Mouse (Mus musculus) embryonic facial prominence, embryonic 11.5 days (tissue): ENCODE results near the gene Nav3. TPM values are rescaled to one million over a fixed set of nuclear protein-coding genes. Genes with fewer than 3 reads are reported as not detected.

ENCODE experiments used
- ATAC-seq: fragments of 200-750 bp; cut with Nextera tagmentation; replicated peaks from 2 replicates; pipeline ENCODE4 v1.8.0; 2017; ENCODE audit warnings: low read depth; ENCODE audit not compliant: insufficient number of reproducible peaks, low FRiP score, low TSS enrichment
- DNase-seq: peaks from one replicate; pipeline ENCODE4 v3.0.0-alpha.2; 2015; ENCODE audit warnings: low spot score
- H3K27ac ChIP-seq: fragments of 300-500 bp; sonication (generic); replicated peaks from 2 replicates; pipeline ENCODE4 v1.5.1; 2014; ENCODE audit warnings: mild to moderate bottlenecking, low read depth, low read length, control low read depth
- H3K27me3 ChIP-seq: fragments of 300-500 bp; sonication (generic); 2 replicates; pipeline ENCODE4 v1.6.1; 2014; ENCODE audit warnings: mild to moderate bottlenecking, low read length, moderate library complexity, mixed read lengths; ENCODE audit not compliant: control insufficient read depth, insufficient read depth
- H3K36me3 ChIP-seq: fragments of 300-500 bp; sonication (generic); replicated peaks from 2 replicates; pipeline ENCODE4 v1.6.1; 2014; ENCODE audit warnings: low read depth, mild to moderate bottlenecking, low read length, moderate library complexity, mixed read lengths; ENCODE audit not compliant: control insufficient read depth, insufficient read depth
- H3K4me1 ChIP-seq: fragments of 300-500 bp; sonication (generic); 2 replicates; pipeline ENCODE4 v1.6.1; 2014; ENCODE audit warnings: low read length, mixed read lengths; ENCODE audit not compliant: control insufficient read depth, insufficient read depth
- H3K4me2 ChIP-seq: fragments of 300-500 bp; sonication (generic); 2 replicates; pipeline ENCODE4 v1.6.1; 2014; ENCODE audit warnings: low read depth, mild to moderate bottlenecking, control low read depth, low read length, moderate library complexity
- H3K4me3 ChIP-seq: fragments of 300-500 bp; sonication (generic); 2 replicates; pipeline ENCODE4 v1.5.1; 2014; ENCODE audit warnings: low read depth, low read length, control low read depth
- H3K9ac ChIP-seq: fragments of 300-500 bp; sonication (generic); replicated peaks from 2 replicates; pipeline ENCODE4 v1.6.1; 2014; ENCODE audit warnings: mild to moderate bottlenecking, control low read depth, low read length
- H3K9me3 ChIP-seq: fragments of 300-500 bp; sonication (generic); replicated peaks from 2 replicates; pipeline ENCODE4 v1.6.1; 2016; ENCODE audit warnings: mild to moderate bottlenecking, low read length, inconsistent platforms, mixed read lengths; ENCODE audit not compliant: control insufficient read depth
- WGBS: fragments of 180-500 bp; shearing (Covaris S2); extraction: QIAGEN DNeasy Blood & Tissue Kit; methylation state at CpG from one replicate; pipeline ENCODE4 v1.1.7; 2014; 5-methylcytosine and 5-hydroxymethylcytosine counted together
- polyA plus RNA-seq: library from polyadenylated mRNA; unstranded; fragments of >200 nt; fragmentation: Nextera tagmentation; extraction: Ambion mirVana; gene quantifications from 2 replicates; pipeline ENCODE4 v1.2.1, GENCODE M21; 2014

Nav3 gene
- polyA plus RNA-seq, 1 experiment from 2014 or later = 3.2 TPM

- Histone ChIP-seq H3K4me1 (no peaks in the 10 kb centered on the region), H3K9me3 (no peaks in the 10 kb centered on the region), H3K36me3 (no peaks in the 10 kb centered on the region), H3K4me2 (no peak overlapping the region), H3K27ac (no peak overlapping the region), H3K4me3 (no peak overlapping the region), H3K27me3 (no peaks in the 10 kb centered on the region), H3K9ac (no peak overlapping the region)
- DNase-seq = peak; percentile 77
- ATAC-seq = peak; percentile 82
- 14% methylated on average over 6 of the region's 6 CpGs for WGBS
Measured at GRCm38 (mm10) chr10:109920607-109921187, 535.3 kb downstream of the Nav3 start.

DNA sequence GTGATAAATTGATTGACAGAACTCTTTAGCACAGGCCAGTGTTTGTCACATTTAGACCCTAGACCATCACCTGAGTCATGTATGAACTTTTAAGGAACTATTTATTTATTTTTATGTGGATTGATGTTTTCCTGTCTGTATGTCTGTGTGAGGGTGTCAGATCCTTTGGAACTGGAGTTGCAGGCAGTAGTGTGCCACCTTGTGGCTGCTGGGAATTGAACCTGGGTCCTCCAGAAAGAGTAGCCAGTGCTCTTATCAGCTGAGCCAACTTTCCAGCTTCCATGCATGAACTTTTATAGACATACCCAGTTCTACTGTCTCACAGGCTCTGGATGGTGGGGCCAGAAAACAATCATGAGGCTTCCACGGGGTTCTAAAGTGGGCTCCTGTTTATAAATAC lies 536.5 kb downstream of the Nav3 start:
- Histone ChIP-seq H3K27ac (no peak overlapping the region), H3K4me3 (no peak overlapping the region), H3K9me3 (no peaks in the 10 kb centered on the region), H3K4me1 (no peaks in the 10 kb centered on the region), H3K36me3 (no peaks in the 10 kb centered on the region), H3K27me3 (no peaks in the 10 kb centered on the region), H3K9ac (no peak overlapping the region), H3K4me2 (no peak overlapping the region)
- no peak for DNase-seq
- no peak for ATAC-seq
- 46% methylated on average over 1 of the region's 1 CpGs for whole genome bisulfite sequencing

DNA sequence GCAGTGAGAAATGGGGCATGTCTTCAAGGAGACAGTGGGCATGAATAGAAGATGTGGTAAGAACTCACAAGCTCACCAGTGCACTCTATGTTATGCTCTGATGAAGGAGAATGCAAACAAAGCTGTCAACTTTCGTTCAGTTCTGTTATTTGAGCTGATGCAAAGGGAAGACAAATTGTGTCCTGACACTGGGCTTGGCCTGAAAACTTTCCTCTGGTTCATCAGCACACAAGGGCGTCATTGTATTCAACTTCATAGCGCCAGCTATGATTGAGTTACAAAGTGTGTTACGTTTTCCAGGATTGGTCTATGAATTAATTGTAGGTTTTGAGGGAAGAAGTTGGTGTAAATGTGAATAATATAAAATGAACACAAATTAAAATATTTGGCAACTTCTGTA lies 548.8 kb downstream of the Nav3 start:
- no peaks in the 10 kb centered on the region for H3K36me3 ChIP-seq
- DNase-seq = no peak
- no peaks in the 10 kb centered on the region for H3K4me1 ChIP-seq
- no peaks in the 10 kb centered on the region for H3K27me3 ChIP-seq
- no peak overlapping the region for H3K27ac ChIP-seq
- no peak overlapping the region for H3K9ac ChIP-seq
- no peak for ATAC-seq
- H3K4me3 ChIP-seq = no peak overlapping the region
- H3K4me2 ChIP-seq = no peak overlapping the region
- WGBS = 44% methylated on average over 4 of the region's 4 CpGs
- no peaks in the 10 kb centered on the region for H3K9me3 ChIP-seq

DNA sequence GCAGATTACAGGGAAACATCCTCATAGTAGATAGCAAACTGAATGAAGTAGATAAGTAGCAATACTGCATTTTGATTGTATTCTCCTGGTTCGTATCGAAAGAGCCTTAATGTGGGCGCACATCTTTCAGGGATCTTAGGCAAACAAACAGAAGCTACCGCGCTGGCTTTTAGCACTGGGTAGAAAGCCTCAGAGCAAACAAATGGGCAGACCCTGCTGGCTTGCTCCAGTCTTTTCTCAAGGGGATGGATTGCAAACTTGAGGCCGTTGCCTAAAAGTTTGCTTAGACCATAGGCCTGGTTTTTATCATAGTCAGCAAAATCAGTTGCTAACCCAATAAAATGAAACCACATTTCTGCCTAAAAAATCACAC lies 549.6 kb downstream of the Nav3 start:
- H3K9me3 ChIP-seq = no peaks in the 10 kb centered on the region
- H3K4me2 ChIP-seq = no peak overlapping the region
- no peaks in the 10 kb centered on the region for H3K27me3 ChIP-seq
- H3K4me1 ChIP-seq = no peaks in the 10 kb centered on the region
- no peak for ATAC-seq
- no peak overlapping the region for H3K4me3 ChIP-seq
- DNase-seq = peak; percentile 24
- 46% methylated on average over 6 of the region's 6 CpGs for WGBS
- no peak overlapping the region for H3K27ac ChIP-seq
- no peak overlapping the region for H3K9ac ChIP-seq
- no peaks in the 10 kb centered on the region for H3K36me3 ChIP-seq

DNA sequence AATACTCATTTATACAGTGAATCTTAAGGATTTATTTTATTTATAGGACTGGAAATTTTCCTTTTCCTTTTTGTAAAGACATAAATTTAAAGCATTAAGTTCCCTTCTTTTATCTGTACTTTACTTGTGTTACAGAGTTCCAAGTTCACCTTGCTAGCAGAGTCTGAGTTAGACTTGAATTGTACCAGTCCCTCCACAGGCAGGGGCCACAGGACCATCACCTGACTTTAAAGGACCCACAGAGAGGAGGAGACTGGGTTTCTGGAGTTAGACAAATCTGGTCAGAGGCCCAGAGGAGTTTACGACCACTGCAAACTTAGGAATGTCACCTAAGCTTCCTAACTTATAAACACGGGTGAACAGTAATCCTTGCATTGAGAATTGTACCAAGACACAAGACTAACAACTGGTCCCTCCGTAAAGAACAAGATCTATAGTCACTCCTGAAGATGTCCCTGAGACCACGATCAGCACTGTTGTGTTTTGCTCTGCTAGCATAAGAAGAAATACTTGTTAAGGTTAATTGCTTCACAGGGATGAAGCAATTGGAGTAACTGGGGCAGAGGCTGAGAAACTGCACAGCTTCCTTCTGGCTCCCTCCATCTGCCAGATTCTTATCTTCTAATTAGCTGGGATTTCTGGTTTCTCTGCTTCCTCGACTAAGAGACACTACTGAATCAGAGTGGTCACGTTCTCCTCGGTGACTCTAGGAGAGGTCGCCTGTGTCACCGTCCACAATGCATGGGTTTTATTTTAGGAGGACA lies 550.2 kb downstream of the Nav3 start:
- Histone ChIP-seq H3K4me3 (no peak overlapping the region), H3K27ac (no peak overlapping the region), H3K4me1 (no peaks in the 10 kb centered on the region), H3K4me2 (no peak overlapping the region), H3K36me3 (no peaks in the 10 kb centered on the region), H3K27me3 (no peaks in the 10 kb centered on the region), H3K9ac (no peak overlapping the region), H3K9me3 (no peaks in the 10 kb centered on the region)
- 38% methylated on average over 9 of the region's 9 CpGs for WGBS
- no peak for ATAC-seq
- DNase-seq = no peak

DNA sequence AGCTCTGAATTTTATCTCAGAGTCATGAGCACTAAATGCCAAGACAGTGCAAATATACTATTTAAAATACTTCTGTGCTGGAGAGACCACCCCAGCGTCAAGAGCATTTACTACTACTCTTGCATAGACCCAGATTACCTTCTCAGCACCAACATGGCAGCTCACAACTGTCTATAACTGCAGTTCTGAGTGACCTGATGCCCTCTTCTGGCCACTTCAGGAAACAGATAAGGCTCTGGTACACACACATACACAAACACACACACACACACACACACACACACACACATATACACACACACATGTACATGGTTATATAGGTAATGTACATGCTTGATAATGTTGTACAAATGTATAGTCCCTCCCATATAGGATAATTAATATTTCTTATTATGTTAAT lies 551.2 kb downstream of the Nav3 start:
- no peaks in the 10 kb centered on the region for H3K4me1 ChIP-seq
- no peak overlapping the region for H3K27ac ChIP-seq
- DNase-seq = no peak
- H3K27me3 ChIP-seq = no peaks in the 10 kb centered on the region
- no peaks in the 10 kb centered on the region for H3K9me3 ChIP-seq
- 97% methylated on average over 1 of the region's 1 CpGs for WGBS
- no peak overlapping the region for H3K9ac ChIP-seq
- no peak overlapping the region for H3K4me3 ChIP-seq
- no peaks in the 10 kb centered on the region for H3K36me3 ChIP-seq
- no peak for ATAC-seq
- H3K4me2 ChIP-seq = no peak overlapping the region

GRCm38 (mm10) chr10:109903701-109904555 lies 552.1 kb downstream of the Nav3 start:
- Histone ChIP-seq H3K4me2 (no peak overlapping the region), H3K4me1 (no peaks in the 10 kb centered on the region), H3K9ac (no peak overlapping the region), H3K4me3 (no peak overlapping the region), H3K27me3 (no peaks in the 10 kb centered on the region), H3K9me3 (no peaks in the 10 kb centered on the region), H3K36me3 (no peaks in the 10 kb centered on the region), H3K27ac (no peak overlapping the region)
- 59% methylated on average over 17 of the region's 17 CpGs for WGBS
- DNase-seq (no peak), ATAC-seq (no peak)

DNA sequence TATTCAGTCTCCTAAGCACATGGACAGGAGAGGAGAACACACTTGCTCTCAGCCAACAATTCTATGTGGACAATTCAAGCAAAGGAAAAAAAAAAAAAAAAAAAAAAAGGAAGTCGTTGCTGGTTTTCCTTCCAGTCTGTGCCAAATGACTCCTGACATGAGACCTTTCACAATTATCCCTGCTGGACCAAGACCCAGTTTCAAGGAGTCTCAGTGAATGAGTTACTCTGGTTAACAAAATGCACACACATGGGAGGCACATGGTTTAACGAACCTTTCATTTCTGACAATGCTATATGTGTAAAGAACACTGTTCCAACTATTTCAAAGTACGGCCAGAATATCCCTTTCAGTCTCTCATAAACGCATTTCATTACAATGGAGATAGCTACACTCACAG lies 552.8 kb downstream of the Nav3 start:
- H3K9ac ChIP-seq = no peak overlapping the region
- no peaks in the 10 kb centered on the region for H3K9me3 ChIP-seq
- DNase-seq = no peak
- 90% methylated on average over 4 of the region's 4 CpGs for WGBS
- H3K4me1 ChIP-seq = no peaks in the 10 kb centered on the region
- no peak overlapping the region for H3K4me2 ChIP-seq
- no peak for ATAC-seq
- no peak overlapping the region for H3K27ac ChIP-seq
- H3K36me3 ChIP-seq = no peaks in the 10 kb centered on the region
- no peaks in the 10 kb centered on the region for H3K27me3 ChIP-seq
- H3K4me3 ChIP-seq = no peak overlapping the region
